Mouse (Mus musculus) thymus, postnatal 4 days (tissue): Measurements from ENCODE around the gene Plxnb1.
A peak's percentile ranks its signal among the peaks of the same experiment; 100 is the strongest.

Source experiments
- DNase-seq: peaks from one replicate; pipeline ENCODE4 v3.0.0; 2021

Plxnb1 gene

GRCm38 (mm10) chr9:109103250-109103649, 8.1 kb downstream of the Plxnb1 start:
- no peak for DNase-seq

GRCm38 (mm10) chr9:109104083-109104482, 8.9 kb downstream of the Plxnb1 start:
- DNase-seq, result no peak

GRCm38 (mm10) chr9:109105011-109105410, 9.8 kb downstream of the Plxnb1 start:
- no peak for DNase-seq

- DNase-seq, result no peak
Observed at GRCm38 (mm10) chr9:109105648-109106047, 10.5 kb downstream of the Plxnb1 start.

GRCm38 (mm10) chr9:109107341-109107740, 12.2 kb downstream of the Plxnb1 start:
- no peak for DNase-seq

GRCm38 (mm10) chr9:109110240-109110639, 15.1 kb downstream of the Plxnb1 start:
- DNase-seq, result no peak

GRCm38 (mm10) chr9:109111101-109111500, 15.9 kb downstream of the Plxnb1 start:
- peak; percentile 1 for DNase-seq

GRCm38 (mm10) chr9:109111591-109111990, 16.4 kb downstream of the Plxnb1 start:
- DNase-seq, result peak; percentile 2

- no peak for DNase-seq
Observed at GRCm38 (mm10) chr9:109113331-109113730, 18.1 kb downstream of the Plxnb1 start.

- DNase-seq, result no peak
Observed at GRCm38 (mm10) chr9:109114276-109114675, 19.1 kb downstream of the Plxnb1 start.

- no peak for DNase-seq
Observed at GRCm38 (mm10) chr9:109114871-109115270, 19.7 kb downstream of the Plxnb1 start.

GRCm38 (mm10) chr9:109116205-109116604, 21.0 kb downstream of the Plxnb1 start:
- no peak for DNase-seq

- DNase-seq, result no peak
Observed at GRCm38 (mm10) chr9:109118106-109118505, 22.9 kb downstream of the Plxnb1 start.

- DNase-seq, result no peak
Observed at GRCm38 (mm10) chr9:109119571-109119970, 24.4 kb downstream of the Plxnb1 start.

GRCm38 (mm10) chr9:109120956-109121355, 25.8 kb downstream of the Plxnb1 start:
- DNase-seq, result no peak

GRCm38 (mm10) chr9:109122553-109123085, 27.4 kb downstream of the Plxnb1 start:
- peak; percentile 55 for DNase-seq

- DNase-seq, result no peak
Observed at GRCm38 (mm10) chr9:109123266-109123665, 28.1 kb downstream of the Plxnb1 start.

GRCm38 (mm10) chr9:109124164-109124563, 29.0 kb downstream of the Plxnb1 start:
- DNase-seq, result no peak

- DNase-seq, result no peak
Observed at GRCm38 (mm10) chr9:109125043-109125442, 29.9 kb downstream of the Plxnb1 start.

GRCm38 (mm10) chr9:109125481-109125880, 30.3 kb downstream of the Plxnb1 start:
- DNase-seq, result no peak

GRCm38 (mm10) chr9:109127076-109127475, 31.9 kb downstream of the Plxnb1 start:
- DNase-seq, result no peak

- DNase-seq, result peak; percentile 53
Observed at GRCm38 (mm10) chr9:109128211-109128610, 33.0 kb downstream of the Plxnb1 start.

GRCm38 (mm10) chr9:109130076-109130475, 34.9 kb downstream of the Plxnb1 start:
- no peak for DNase-seq

- DNase-seq, result peak; percentile 53
Observed at GRCm38 (mm10) chr9:109140414-109140813, 45.2 kb downstream of the Plxnb1 start.

GRCm38 (mm10) chr9:109161941-109162340, 66.8 kb downstream of the Plxnb1 start, which contains the start of gene Fbxw21:
Gene Fbxw21, minus strand, starts transcription at chr9:109162041.
- no peak for DNase-seq
